Mouse (Mus musculus) embryo, embryonic 10.5 days (tissue): ENCODE measurements at regions not wholly inside any gene's neighbourhood (a gene's known extent, or its start where the extent isn't known, plus 50 kb on each side); places are given as distances from the start of the nearest gene placed in this dataset.

Experiments
- DNase-seq: peaks from one replicate; pipeline ENCODE4 v3.0.0-alpha.2; 2015; ENCODE audit warnings: low spot score

DNA sequence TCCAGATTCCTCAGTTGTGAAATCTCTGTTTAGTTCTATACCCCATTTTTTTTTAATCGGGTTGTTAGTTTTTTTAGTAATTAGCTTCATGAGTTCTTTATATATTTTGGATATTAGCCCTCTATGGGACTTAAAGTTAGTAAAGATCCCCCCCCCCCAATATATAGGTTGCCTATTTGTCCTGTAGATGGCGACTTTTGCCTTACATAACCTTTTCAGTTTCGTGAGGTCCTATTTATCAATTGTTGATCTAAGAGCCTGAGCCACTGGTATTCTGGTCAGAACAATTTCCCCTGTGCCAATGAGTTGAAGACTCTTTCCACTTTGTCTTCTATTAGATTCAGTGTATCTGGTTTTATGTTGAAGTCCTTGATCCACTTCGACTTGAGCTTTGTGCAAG lies 80.0 kb upstream of the Hpgds start:
- no peak for DNase-seq

DNA sequence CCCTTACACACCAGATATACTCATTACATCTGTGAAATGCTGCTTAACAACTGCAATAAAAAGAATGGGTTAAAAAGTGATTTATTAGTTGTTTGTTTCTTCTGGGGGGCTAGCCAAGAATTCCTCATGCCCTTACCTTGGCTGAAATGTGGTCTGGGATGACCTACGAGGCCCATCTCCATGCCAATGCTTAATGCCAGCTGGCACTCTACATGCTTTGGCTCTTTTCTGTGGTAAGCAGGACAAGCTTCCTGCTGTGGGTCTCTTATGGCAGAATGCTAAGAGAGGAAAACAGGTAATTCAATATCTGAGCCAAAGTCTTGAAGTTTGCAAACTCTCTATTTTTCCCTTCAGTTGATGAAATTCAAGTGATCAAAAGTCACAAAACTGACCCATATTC lies 117.9 kb upstream of the Hpgds start:
- no peak for DNase-seq

DNA sequence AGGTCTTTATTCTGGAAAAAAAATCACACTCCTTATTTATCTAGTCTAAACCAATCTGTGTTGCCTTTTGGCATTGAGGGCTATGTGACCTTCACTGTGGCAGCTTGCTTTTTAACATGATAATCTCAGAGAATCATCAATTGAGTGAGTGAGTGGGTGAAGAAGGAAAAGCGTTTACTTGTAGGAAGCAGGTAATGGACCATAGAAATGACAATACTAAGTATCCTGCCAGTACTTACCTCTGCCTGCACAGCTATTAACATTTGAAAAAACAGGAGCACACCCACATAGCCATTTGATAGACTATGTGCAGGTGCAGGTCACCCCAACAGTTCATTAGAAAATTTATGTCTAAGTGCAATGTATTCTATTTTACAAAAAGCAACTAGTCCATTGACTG lies 110.2 kb upstream of the C130060K24Rik start:
- no peak for DNase-seq

DNA sequence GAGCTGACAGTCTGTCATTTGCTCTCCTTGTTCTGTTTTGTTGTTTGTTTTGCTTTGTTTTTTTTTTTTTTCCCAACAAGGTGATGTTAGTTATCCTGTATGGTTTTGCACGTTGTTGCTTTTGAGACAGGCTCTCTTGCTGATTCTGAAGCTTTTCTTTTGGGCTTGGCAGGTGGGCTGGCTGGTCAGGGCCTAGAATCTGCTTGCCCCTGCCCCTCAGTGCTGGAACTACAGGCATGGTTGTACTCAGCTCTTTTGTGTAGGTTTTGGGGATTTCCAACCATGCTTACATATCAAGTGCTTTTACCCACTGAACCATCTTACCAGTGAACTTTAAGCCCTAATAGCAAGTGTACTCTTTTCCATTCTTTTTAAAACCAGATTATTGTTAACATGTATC lies 70.7 kb upstream of the C130060K24Rik start:
- DNase-seq: peak; percentile 26

DNA sequence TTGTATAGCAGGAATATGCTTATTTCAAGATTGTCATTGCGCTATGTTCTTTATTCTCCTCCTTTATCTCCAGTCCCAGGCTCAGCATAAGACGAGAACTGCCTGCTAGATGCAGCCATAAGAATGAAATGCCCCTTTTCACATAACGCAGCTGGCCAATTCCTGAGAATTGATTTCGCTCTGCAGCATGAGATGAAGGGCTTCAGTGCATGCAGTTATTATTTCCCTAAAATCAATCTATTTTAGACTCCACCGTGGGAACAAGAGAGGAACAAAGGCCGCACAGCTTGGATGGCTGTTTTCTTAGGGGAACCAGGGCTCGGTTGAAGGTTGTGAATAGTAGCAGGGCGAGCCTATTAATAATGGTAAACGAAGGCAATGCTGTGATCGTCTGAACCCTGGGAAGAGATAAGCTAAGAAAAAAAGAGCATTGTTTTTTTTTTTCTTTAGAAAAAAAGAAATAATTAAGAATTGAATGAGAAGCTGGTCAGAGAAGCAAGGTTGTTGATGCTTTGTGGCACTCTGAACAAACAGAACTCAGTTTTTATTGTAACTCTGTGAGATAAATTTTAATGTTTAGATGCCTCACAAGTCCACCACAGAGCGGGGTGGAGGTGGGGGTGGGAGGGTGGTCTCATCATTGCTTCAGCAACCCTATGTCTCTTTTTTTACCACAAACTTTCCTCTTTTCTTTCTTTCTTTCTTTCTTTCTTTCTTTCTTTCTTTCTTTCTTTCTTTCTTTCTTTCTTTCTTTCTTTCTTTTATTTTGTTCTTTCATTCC lies 69.9 kb upstream of the C130060K24Rik start:
- DNase-seq: peak; percentile 59

DNA sequence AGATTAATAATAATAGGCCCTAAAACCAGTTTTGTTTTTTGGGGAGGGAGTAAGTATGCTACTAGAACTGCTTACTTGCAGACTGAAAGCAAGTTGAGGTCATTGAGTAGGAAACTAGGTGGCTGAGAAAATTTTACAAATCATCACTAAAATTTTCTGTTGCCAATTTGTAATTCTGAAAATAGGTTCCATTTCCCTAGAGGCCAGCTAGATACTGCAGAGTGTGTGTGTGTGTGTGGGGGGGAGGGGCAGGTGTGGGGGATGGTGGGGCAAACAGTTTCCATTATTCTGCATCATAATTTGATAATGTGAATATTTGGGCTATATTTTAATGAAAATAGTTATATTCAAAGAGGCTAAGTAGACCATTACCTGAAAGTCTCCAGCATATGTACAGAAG lies 69.1 kb upstream of the C130060K24Rik start:
- DNase-seq: no peak
